9 mouse cellular contexts compared by ENCODE assay signal in the genomic region with DNA sequence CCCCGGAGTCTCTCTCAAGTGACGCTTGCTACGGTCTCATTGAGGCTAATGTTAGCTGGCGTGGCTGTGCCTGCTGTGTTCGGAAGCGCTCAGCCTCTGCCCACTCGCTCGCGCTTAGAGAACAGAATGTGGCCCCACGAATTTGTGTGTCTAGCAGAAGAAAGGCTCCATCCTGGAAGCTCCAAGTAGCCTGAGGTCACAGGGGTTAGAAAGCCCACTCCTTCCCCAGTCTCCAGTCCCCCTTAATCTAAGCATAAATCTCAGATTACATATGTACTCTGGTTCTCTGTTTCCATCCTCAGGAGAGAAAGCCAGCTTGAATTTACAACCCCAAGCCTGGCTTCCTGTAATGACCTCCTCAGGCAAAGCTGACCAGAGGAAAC.
DNase-seq lines count a peak whose midpoint lies in the region; ATAC-seq lines count a peak whose summit lies in the region.
"Had no signal": no experiment of that assay in that cellular context is flagged by ENCODE, and none has a peak within 500 bp of the region (broad histone marks: within the 10 kb centered on the region; RNA-seq: fewer than 3 reads in every experiment).

No protein-coding gene starts in this region.

- ATAC-seq in forebrain, embryonic 13.5 days = peak; percentile 75
- no peak for ATAC-seq in limb, embryonic 15.5 days (ENCODE audit: insufficient number of reproducible peaks, low FRiP score, low TSS enrichment, low read depth)

- peak overlapping the region; percentile 15 for H3K4me3 ChIP-seq in forebrain, embryonic 13.5 days
- peak overlapping the region; percentile 13; the same call in 1 of the 2 replicates for H3K4me3 ChIP-seq in limb, embryonic 15.5 days
- H3K4me3 ChIP-seq: erythroblast, embryonic 14.5 days had no signal

- peak overlapping the region; percentile 55 for H3K4me2 ChIP-seq in forebrain, embryonic 13.5 days
- peak overlapping the region; percentile 40 for H3K4me2 ChIP-seq in limb, embryonic 15.5 days

- no peaks in the 10 kb centered on the region for H3K27me3 ChIP-seq in forebrain, embryonic 13.5 days
- no peaks in the 10 kb centered on the region for H3K27me3 ChIP-seq in limb, embryonic 15.5 days

- H3K9ac ChIP-seq in forebrain, embryonic 13.5 days = peak overlapping the region; percentile 47
- H3K9ac ChIP-seq in limb, embryonic 15.5 days = no peak overlapping the region

- H3K27ac ChIP-seq in forebrain, embryonic 13.5 days = peak overlapping the region; percentile 74
- H3K27ac ChIP-seq in limb, embryonic 15.5 days = peak overlapping the region; percentile 84

- DNase-seq in heart, adult 11 months = peak; percentile 89
- DNase-seq in heart, postnatal 36 days = no peak
- DNase-seq in CD4-positive, CD25-positive, alpha-beta regulatory T cell, adult 2 months (ENCODE audit: low read depth, low spot score) = peak; percentile 76
- DNase-seq in urinary bladder, postnatal 10 days (ENCODE audit: low spot score) = no peak
- DNase-seq in urinary bladder, postnatal 25 days (ENCODE audit: low spot score) = no peak
- no peak for DNase-seq in adrenal gland, postnatal 10 days

- no peaks in the 10 kb centered on the region for H3K9me3 ChIP-seq in forebrain, embryonic 13.5 days (replicated peaks)
- no peaks in the 10 kb centered on the region for H3K9me3 ChIP-seq in limb, embryonic 15.5 days

- no peaks in the 10 kb centered on the region for H3K36me3 ChIP-seq in forebrain, embryonic 13.5 days (ENCODE audit: poor library complexity, severe bottlenecking)
- no peaks in the 10 kb centered on the region for H3K36me3 ChIP-seq in limb, embryonic 15.5 days

- WGBS in forebrain, embryonic 13.5 days = 13% methylated on average over 10 of the region's 10 CpGs
- WGBS in limb, embryonic 15.5 days = 13% methylated on average over 10 of the region's 10 CpGs

- intact Hi-C loops in heart, postnatal 36 days (cut with DNase I) = loop anchor here (5.0 kb wide), 1 partner anchor 126 kb away; no protein-coding TSS in a partner anchor

- peaks cover 25% of the 10 kb centered on the region for H3K4me1 ChIP-seq in forebrain, embryonic 13.5 days
- peaks cover 36% of the 10 kb centered on the region for H3K4me1 ChIP-seq in limb, embryonic 15.5 days

Comparison
In these comparisons a context has a peak if more than half of its experiments do, and no peak if none do; other contexts are left out.
1. DNase-seq: peak in heart, adult 11 months (single experiment) and CD4-positive, CD25-positive, alpha-beta regulatory T cell, adult 2 months (single experiment); none in heart, postnatal 36 days (0 of 2), urinary bladder, postnatal 10 days (single experiment), urinary bladder, postnatal 25 days (single experiment) and adrenal gland, postnatal 10 days (single experiment).